Mouse (Mus musculus) hindbrain, embryonic 13.5 days (tissue): ENCODE results near the gene Gtsf2. TPM values are rescaled to one million over a fixed set of nuclear protein-coding genes. Genes with fewer than 3 reads are reported as not detected.
"Not testable (repeated sequence)": the region's sequence is repeated elsewhere in the genome, so short reads cannot be mapped to it uniquely, and the experiment has no call there.

Experiments
- ATAC-seq: fragments of 200-750 bp; cut with Nextera tagmentation; 2 replicates; pipeline ENCODE4 v1.8.0; 2017; ENCODE audit warnings: moderate TSS enrichment; ENCODE audit not compliant: low FRiP score
- H3K27ac ChIP-seq: fragments of 300-500 bp; sonication (generic); 2 replicates; pipeline ENCODE4 v1.5.1; 2015; ENCODE audit warnings: inconsistent platforms, mild to moderate bottlenecking, moderate library complexity
- H3K27me3 ChIP-seq: fragments of 300-500 bp; sonication (generic); 2 replicates; pipeline ENCODE4 v1.6.1; 2015; ENCODE audit warnings: mild to moderate bottlenecking, inconsistent platforms
- H3K36me3 ChIP-seq: fragments of 300-500 bp; sonication (generic); 2 replicates; pipeline ENCODE4 v1.6.1; 2015; ENCODE audit warnings: mild to moderate bottlenecking, inconsistent platforms
- H3K4me1 ChIP-seq: fragments of 300-500 bp; sonication (generic); replicated peaks from 2 replicates; pipeline ENCODE4 v1.6.1; 2015; ENCODE audit warnings: inconsistent platforms
- H3K4me2 ChIP-seq: fragments of 300-500 bp; sonication (generic); 2 replicates; pipeline ENCODE4 v1.6.1; 2015; ENCODE audit warnings: inconsistent platforms, mild to moderate bottlenecking, moderate library complexity
- H3K4me3 ChIP-seq: fragments of 300-500 bp; sonication (generic); 2 replicates; pipeline ENCODE4 v1.5.1; 2015; ENCODE audit warnings: mild to moderate bottlenecking, inconsistent platforms
- H3K9ac ChIP-seq: fragments of 300-500 bp; sonication (generic); 2 replicates; pipeline ENCODE4 v1.6.1; 2015; ENCODE audit warnings: mild to moderate bottlenecking, inconsistent platforms
- H3K9me3 ChIP-seq: fragments of 300-500 bp; sonication (generic); 2 replicates; pipeline ENCODE4 v1.6.1; 2016; ENCODE audit warnings: inconsistent platforms
- WGBS: fragments of 180-500 bp; shearing (Covaris S2); methylation state at CpG from one replicate; pipeline ENCODE4 v1.1.7; 2015; 5-methylcytosine and 5-hydroxymethylcytosine counted together
- polyA plus RNA-seq: library from polyadenylated mRNA; unstranded; fragments of >200 nt; fragmentation: Nextera tagmentation; extraction: Ambion mirVana; gene quantifications from 2 replicates; pipeline ENCODE4 v1.2.1, GENCODE M21; 2015

The Gtsf2 gene
- polyA plus RNA-seq, 1 experiment from 2014 or later: not detected

DNA sequence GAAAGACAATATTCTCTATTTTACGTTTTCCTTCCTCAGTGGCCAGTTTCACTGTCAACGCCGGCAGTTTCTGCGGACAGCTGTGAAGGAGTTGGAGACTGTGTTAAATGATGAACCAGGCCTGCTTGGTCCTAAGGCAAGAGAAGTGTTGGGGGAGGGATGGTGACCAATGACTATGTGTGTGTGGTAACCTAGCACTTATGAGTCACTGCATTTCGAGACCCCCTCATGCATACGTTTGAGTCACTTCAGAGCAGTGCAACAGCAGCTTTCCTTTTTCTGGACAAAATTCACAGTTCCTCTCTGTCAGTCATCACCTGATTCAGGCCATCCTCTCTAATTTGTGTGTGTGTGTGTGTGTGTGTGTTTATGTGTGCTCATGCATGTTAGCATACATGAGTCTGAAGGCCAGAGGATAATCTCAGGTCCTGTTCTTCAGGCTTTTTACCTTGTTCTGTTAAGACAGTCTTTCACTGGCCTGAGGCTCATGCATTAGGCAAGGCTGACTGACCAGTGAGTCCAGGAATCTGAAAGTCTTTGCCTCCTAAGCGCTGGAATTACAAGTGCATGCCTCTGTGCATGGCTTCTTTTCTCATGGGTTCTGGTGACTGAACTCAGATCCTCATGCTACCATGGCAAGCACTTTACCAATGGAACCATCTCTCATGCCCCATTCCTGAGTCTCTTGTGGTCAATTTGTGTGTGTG, 23.4 kb upstream of the Gtsf2 start:
- Histone ChIP-seq H3K4me3 (no peak overlapping the region), H3K36me3 (no peaks in the 10 kb centered on the region), H3K4me1 (no peaks in the 10 kb centered on the region), H3K27ac (no peak overlapping the region), H3K9ac (no peak overlapping the region), H3K9me3 (no peaks in the 10 kb centered on the region), H3K4me2 (no peak overlapping the region), H3K27me3 (no peaks in the 10 kb centered on the region)
- WGBS: 87% methylated on average over 7 of the region's 7 CpGs
- ATAC-seq: no peak

DNA sequence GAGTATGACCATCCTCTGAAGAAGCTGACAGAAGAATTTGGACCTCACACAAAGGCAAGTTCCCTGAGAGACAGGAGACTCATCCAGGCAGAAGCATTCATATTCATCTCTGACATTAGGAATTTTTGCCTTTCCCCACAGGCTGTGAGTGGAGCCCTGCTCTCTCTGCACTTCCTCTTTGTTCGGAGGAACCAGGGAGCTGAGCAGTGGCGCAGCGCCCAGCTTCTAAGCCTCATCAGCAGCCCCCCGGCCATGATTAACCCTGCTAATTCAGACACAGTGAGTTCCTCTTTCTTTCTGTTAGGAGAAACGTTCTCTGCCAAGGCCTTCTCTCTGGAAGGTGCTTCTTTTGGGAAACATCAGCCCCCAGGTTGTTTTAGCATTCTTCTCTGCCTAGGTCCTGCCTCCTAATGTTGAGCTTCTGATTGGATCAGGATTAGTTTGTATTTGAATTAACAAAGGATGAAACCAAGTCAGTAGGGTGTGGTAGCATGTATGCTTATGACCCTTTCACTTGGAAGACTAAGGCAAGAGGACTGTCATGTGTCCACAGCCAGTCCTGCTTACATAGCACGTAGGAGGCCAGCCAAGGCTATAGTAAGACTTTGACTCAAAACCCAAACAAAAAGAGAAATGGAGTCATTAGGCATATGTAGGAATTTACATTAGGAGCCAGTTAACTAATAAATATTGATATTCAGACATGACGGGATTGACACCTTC, 14.4 kb upstream of the Gtsf2 start:
- Histone ChIP-seq H3K4me3 (no peak overlapping the region), H3K27ac (no peak overlapping the region), H3K4me1 (no peaks in the 10 kb centered on the region), H3K9ac (no peak overlapping the region), H3K4me2 (no peak overlapping the region), H3K27me3 (no peaks in the 10 kb centered on the region), H3K36me3 (no peaks in the 10 kb centered on the region), H3K9me3 (no peaks in the 10 kb centered on the region)
- 78% methylated on average over 7 of the region's 7 CpGs for WGBS
- no peak for ATAC-seq

DNA sequence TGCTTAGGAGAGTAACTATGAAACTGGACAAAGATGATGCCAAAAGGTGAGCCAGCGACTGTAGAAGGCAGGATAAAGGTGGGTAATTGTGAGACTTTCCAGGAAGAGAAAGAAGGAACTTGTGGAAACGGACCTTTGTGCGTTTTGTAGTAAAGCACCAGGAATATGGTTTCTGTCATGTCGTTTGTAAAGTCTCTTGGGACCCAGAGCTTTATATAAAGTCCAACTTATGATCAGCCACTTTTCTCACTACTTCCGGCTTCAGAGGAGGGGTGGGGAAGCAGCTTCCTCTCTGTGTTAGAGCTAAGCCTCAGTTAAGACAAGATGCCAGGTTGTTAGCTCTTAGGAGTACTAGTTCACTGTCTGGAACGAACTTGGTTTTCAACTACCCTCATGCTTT, 6.2 kb upstream of the Gtsf2 start:
- WGBS: 90% methylated on average over 6 of the region's 6 CpGs
- Histone ChIP-seq H3K27ac (no peak overlapping the region), H3K36me3 (no peaks in the 10 kb centered on the region), H3K9me3 (no peaks in the 10 kb centered on the region), H3K27me3 (no peaks in the 10 kb centered on the region), H3K4me2 (no peak overlapping the region), H3K9ac (no peak overlapping the region), H3K4me3 (no peak overlapping the region), H3K4me1 (no peaks in the 10 kb centered on the region)
- no peak for ATAC-seq

DNA sequence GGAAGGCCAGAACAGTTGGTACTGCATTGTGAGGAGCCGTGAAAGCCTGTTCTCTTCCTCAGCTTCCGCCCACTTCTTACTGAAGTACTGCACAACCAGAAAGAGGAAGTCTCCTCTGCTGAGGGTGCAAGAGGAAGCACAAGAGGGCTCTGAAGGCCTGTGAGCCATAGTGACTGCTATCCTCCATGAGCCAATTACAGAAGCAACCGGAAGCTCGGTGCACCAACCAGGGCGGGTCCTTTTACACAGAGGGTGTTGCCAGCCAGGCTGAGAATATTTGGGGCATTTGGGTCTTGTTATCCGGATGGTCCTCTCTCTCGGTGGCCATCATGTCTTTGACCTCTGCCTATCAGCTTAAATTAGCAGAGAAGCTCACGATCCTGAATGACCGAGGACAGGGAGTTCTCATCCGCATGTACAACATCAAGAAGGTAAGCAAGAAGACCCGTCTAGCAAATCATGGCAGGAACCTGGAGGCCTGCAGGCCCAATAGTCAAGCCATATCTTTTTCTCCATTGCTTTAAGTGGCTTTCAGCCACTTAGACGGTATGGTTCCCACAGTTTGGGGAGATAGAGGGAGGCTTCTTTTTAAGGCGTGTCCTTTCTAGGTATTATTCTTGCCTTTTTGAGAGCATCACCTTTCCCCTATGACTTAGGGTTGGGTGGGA, 5.4 kb upstream of the Gtsf2 start, which contains the start of gene Nckap1l:
Gene Nckap1l (plus strand): TSS at position 244 of the 668 bp plus-strand sequence.
- WGBS: 94% methylated on average over 13 of the region's 13 CpGs
- Histone ChIP-seq H3K9me3 (no peaks in the 10 kb centered on the region), H3K9ac (no peak within 1 kb of the TSS), H3K4me3 (no peak within 1 kb of the TSS), H3K36me3 (no peaks in the 10 kb centered on the region), H3K4me1 (no peaks in the 10 kb centered on the region), H3K27me3 (no peaks in the 10 kb centered on the region), H3K4me2 (no peak within 1 kb of the TSS), H3K27ac (no peak within 1 kb of the TSS)
- ATAC-seq: no peak

DNA sequence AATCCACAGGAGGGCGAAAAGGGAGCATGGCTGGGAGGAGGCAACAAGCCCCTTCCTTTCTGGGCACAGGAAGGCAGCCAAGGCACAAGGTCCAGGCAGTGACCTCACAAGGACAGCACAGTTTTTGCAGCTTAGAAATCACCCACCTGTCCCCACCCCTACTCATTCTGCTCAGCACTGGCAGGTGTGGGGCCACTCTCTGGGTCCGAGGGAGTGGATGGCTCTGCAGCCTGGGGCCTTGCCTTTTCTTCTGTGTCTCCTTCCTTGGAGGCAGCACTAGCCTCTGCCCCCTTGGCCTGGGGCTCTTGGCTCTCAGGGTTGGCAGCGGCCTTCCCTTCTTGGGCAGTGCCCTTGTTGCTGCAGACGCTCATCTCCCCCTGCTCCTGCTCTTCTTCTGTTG, 2.3 kb downstream of the Gtsf2 start:
- H3K9me3 ChIP-seq, H3K4me2 ChIP-seq, H3K9ac ChIP-seq, H3K4me1 ChIP-seq, H3K27me3 ChIP-seq, H3K36me3 ChIP-seq, H3K4me3 ChIP-seq, H3K27ac ChIP-seq, ATAC-seq: not testable (repeated sequence)
- WGBS: 81% methylated on average over 4 of the region's 4 CpGs

DNA sequence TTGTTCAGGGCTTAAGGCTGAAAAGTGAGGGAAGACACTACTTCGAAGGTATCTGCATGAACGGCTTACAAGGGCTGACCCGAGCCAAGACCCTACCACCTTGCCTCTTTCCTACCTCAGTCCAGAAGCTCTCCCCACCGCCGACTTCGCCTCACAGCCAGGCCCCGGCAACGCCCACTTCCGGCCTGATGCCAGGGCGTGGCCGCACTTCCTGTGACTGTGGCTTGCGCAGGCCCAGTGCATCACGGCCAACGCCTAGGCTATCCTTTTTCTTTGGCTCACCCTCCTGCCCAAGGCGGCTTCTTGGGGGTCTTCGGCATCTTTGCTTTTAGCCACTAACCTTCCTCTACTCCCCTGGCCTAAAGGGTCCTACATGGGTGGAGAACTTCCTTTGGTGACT, 18.0 kb downstream of the Gtsf2 start, which contains the start of gene Gtsf1:
Gene Gtsf1 (minus strand): TSS at position 230 of the 400 bp plus-strand sequence.
- Histone ChIP-seq H3K4me2 (no peak within 1 kb of the TSS), H3K9me3 (no peaks in the 10 kb centered on the region), H3K9ac (no peak within 1 kb of the TSS), H3K27me3 (no peaks in the 10 kb centered on the region), H3K4me1 (no peaks in the 10 kb centered on the region), H3K4me3 (no peak within 1 kb of the TSS), H3K36me3 (no peaks in the 10 kb centered on the region), H3K27ac (no peak within 1 kb of the TSS)
- ATAC-seq: no peak
- 93% methylated on average over 16 of the region's 16 CpGs for WGBS

DNA sequence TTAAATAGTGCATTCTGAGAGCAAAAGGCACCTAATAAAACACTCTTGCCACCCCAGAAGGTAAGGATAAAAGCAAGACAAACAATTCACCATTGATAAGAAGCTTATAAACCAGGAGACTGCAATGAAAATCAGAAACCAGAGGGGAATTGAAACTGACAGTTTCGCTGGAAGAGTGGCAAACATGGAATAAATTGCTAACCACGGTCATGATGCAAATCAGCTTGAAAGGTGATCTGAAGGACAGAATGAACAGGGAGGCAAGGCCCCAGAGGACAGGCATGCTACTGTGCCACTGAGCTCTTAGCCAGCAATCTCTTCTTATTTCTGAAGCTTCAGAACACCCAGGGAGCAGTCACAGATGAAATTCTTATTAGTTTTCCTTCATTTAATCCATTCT, 21.3 kb downstream of the Gtsf2 start:
- H3K36me3 ChIP-seq: no peaks in the 10 kb centered on the region
- no peak overlapping the region for H3K27ac ChIP-seq
- H3K27me3 ChIP-seq: no peaks in the 10 kb centered on the region
- H3K4me3 ChIP-seq: no peak overlapping the region
- H3K4me2 ChIP-seq: no peak overlapping the region
- H3K4me1 ChIP-seq: no peaks in the 10 kb centered on the region
- 47% methylated on average over 2 of the region's 2 CpGs for WGBS
- no peaks in the 10 kb centered on the region for H3K9me3 ChIP-seq
- no peak for ATAC-seq
- H3K9ac ChIP-seq: no peak overlapping the region

DNA sequence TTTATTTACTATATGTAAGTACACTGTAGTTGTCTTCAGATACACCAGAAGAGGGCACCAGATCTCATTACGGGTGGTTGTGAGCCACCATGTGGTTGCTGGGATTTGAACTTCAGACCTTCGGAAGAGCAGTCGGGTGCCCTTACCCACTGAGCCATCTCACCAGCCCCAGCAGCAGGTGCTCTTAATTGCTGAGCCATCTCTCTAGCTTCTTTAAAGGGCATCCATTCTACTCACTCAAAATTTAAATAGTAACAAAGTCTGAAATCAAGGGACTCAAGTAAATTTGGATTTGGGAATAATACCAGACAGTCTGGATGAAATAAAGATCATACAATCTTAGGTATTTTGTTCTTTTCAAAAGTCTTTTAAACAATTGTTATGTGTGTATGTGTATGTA, 42.7 kb downstream of the Gtsf2 start:
- H3K27ac ChIP-seq, H3K4me2 ChIP-seq, H3K9ac ChIP-seq, H3K4me3 ChIP-seq, H3K4me1 ChIP-seq, ATAC-seq, H3K27me3 ChIP-seq, H3K36me3 ChIP-seq, H3K9me3 ChIP-seq: not testable (repeated sequence)
- WGBS: 88% methylated on average over 3 of the region's 3 CpGs

DNA sequence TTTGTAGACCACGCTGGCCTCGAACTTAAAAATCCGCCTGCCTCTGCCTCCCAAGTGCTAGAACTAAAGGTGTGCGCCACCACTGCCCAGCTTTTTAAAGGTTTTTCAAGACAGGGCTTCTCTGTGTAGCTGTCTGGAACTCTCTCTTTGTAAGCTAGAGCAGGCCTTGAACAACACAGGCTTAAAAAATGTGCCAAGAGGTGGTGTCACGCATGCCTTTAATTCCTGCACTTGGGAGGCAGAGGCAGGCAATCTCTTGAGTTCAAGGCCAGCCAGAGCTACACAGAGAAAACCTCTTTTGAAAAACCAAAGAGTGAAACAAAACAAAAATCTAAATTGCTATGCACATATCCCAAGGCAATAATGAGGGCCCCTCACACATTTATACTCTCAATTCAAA, 46.9 kb downstream of the Gtsf2 start:
- H3K36me3 ChIP-seq: no peaks in the 10 kb centered on the region
- H3K4me3 ChIP-seq: no peak overlapping the region
- no peak overlapping the region for H3K4me2 ChIP-seq
- H3K27ac ChIP-seq: no peak overlapping the region
- H3K4me1 ChIP-seq: no peaks in the 10 kb centered on the region
- no peak for ATAC-seq
- no peaks in the 10 kb centered on the region for H3K27me3 ChIP-seq
- no peak overlapping the region for H3K9ac ChIP-seq
- 93% methylated on average over 5 of the region's 5 CpGs for WGBS
- no peaks in the 10 kb centered on the region for H3K9me3 ChIP-seq

DNA sequence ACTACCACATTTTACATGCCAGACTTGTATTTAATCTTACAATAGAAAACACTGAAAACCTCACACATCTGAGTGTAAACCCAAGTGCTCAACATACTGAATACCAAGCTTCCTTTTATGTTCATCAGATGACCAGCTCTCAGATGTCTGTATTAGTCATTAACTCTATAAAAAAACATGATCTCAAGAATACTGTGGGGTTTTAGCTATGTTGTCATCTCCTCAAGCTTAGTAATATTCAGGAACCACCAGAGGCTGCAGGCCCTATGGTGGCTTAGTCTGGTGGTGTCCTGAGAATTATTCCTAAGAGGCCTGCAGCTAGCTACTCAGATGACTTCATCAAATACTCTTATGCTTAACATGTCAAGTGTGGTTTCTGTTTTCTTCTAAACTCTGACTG, 54.7 kb downstream of the Gtsf2 start:
- no peak overlapping the region for H3K4me2 ChIP-seq
- H3K27me3 ChIP-seq: no peaks in the 10 kb centered on the region
- no peaks in the 10 kb centered on the region for H3K4me1 ChIP-seq
- no peak overlapping the region for H3K27ac ChIP-seq
- H3K9me3 ChIP-seq: no peaks in the 10 kb centered on the region
- ATAC-seq: no peak
- H3K9ac ChIP-seq: no peak overlapping the region
- no peaks in the 10 kb centered on the region for H3K36me3 ChIP-seq
- no peak overlapping the region for H3K4me3 ChIP-seq
